Comparison of ENCODE assay signal across 30 mouse cellular contexts in genomic region chr13:55375877-55376276, GRCm38 (mm10). TPM values are rescaled to one million over a fixed set of nuclear protein-coding genes. Genes with fewer than 3 reads are reported as not detected.
DNase-seq lines count a peak whose midpoint lies in the region; ATAC-seq and TF ChIP-seq lines count a peak whose summit lies in the region.
"Had no signal": no experiment of that assay in that cellular context is flagged by ENCODE, and none has a peak within 500 bp of the region (broad histone marks: within the 10 kb centered on the region; RNA-seq: fewer than 3 reads in every experiment).

No protein-coding gene starts in this region.

- no peak for TF ChIP-seq POLR2A in myocyte (IDR thresholded peaks at IDR 0.05; ENCODE audit: insufficient read length, low read depth)

- DNase-seq in gastrocnemius, adult 2 months = peak; percentile 40
- DNase-seq in gastrocnemius, postnatal 14 days = no peak
- DNase-seq in limb, embryonic 10.5 days (ENCODE audit: low spot score) = no peak
- peak; percentile 51 for DNase-seq in testis, postnatal 14 days (ENCODE audit: low spot score)
- no peak for DNase-seq in testis, postnatal 10 days (ENCODE audit: low spot score)
- DNase-seq in heart, adult 18-20 months = no peak
- DNase-seq: adrenal gland, adult 8-10 months; adrenal gland, postnatal 25 days; cerebellum, adult 11 months; cerebellum, adult 8-10 months; gastrocnemius, postnatal 10 days; heart, adult 11 months; heart, postnatal 36 days had no signal

- no peaks in the 10 kb centered on the region for H3K36me3 ChIP-seq in limb, embryonic 13.5 days
- H3K36me3 ChIP-seq in limb, embryonic 10.5 days = no peaks in the 10 kb centered on the region
- no peaks in the 10 kb centered on the region for H3K36me3 ChIP-seq in myocyte (ENCODE audit: control insufficient read depth, insufficient read depth)
- H3K36me3 ChIP-seq: forebrain, embryonic 10.5 days; heart, embryonic 12.5 days; heart, embryonic 15.5 days; hindbrain, embryonic 10.5 days had no signal

- H3K27ac ChIP-seq in gastrocnemius, adult 2 months = no peak overlapping the region
- no peak overlapping the region for H3K27ac ChIP-seq in limb, embryonic 13.5 days
- no peak overlapping the region for H3K27ac ChIP-seq in limb, embryonic 10.5 days
- H3K27ac ChIP-seq: forebrain, embryonic 10.5 days; forebrain, embryonic 13.5 days; heart, embryonic 15.5 days; hindbrain, embryonic 10.5 days; hindbrain, embryonic 14.5 days had no signal

- no peak overlapping the region for H3K4me2 ChIP-seq in limb, embryonic 13.5 days (replicated peaks)
- no peak overlapping the region for H3K4me2 ChIP-seq in myocyte (ENCODE audit: low read depth)
- H3K4me2 ChIP-seq: forebrain, embryonic 13.5 days; heart, embryonic 12.5 days; heart, embryonic 15.5 days; hindbrain, embryonic 14.5 days had no signal

- no peaks in the 10 kb centered on the region for H3K9me3 ChIP-seq in limb, embryonic 13.5 days
- no peaks in the 10 kb centered on the region for H3K9me3 ChIP-seq in limb, embryonic 10.5 days (replicated peaks)
- H3K9me3 ChIP-seq: forebrain, embryonic 10.5 days; forebrain, embryonic 13.5 days; heart, embryonic 12.5 days; heart, embryonic 15.5 days; hindbrain, embryonic 10.5 days had no signal

- H3K4me1 ChIP-seq in limb, embryonic 13.5 days = peaks cover 10% of the 10 kb centered on the region; the same call in 1 of the 2 replicates
- peaks cover 9% of the 10 kb centered on the region for H3K4me1 ChIP-seq in limb, embryonic 10.5 days

- H3K27me3 ChIP-seq in limb, embryonic 13.5 days = peaks cover 90% of the 10 kb centered on the region
- peaks cover 77% of the 10 kb centered on the region for H3K27me3 ChIP-seq in limb, embryonic 10.5 days (ENCODE audit: low read depth, poor library complexity, severe bottlenecking)
- peaks cover 53% of the 10 kb centered on the region for H3K27me3 ChIP-seq in myocyte (ENCODE audit: control insufficient read depth, insufficient read depth, insufficient read length)

- TF ChIP-seq CTCF in gastrocnemius, adult 2 months (IDR thresholded peaks at IDR 0.05) = no peak

- 0 out of 2 replicates have a peak overlapping the region, but pooled peaks have one; percentile 19 for H3K9ac ChIP-seq in limb, embryonic 13.5 days
- H3K9ac ChIP-seq: forebrain, embryonic 13.5 days; heart, embryonic 12.5 days; heart, embryonic 15.5 days; hindbrain, embryonic 14.5 days had no signal

- H3ac ChIP-seq in myocyte (ENCODE audit: control insufficient read depth, insufficient read length) = no peak overlapping the region

- H3K79me2 ChIP-seq in myocyte (ENCODE audit: control insufficient read depth, insufficient read depth) = no peaks in the 10 kb centered on the region

- H3K4me3 ChIP-seq in gastrocnemius, adult 2 months = no peak overlapping the region
- no peak overlapping the region for H3K4me3 ChIP-seq in limb, embryonic 13.5 days
- H3K4me3 ChIP-seq in limb, embryonic 10.5 days = no peak overlapping the region
- H3K4me3 ChIP-seq in myocyte = no peak overlapping the region
- H3K4me3 ChIP-seq: forebrain, embryonic 10.5 days; forebrain, embryonic 13.5 days; heart, embryonic 12.5 days; heart, embryonic 15.5 days; hindbrain, embryonic 10.5 days had no signal

- intact Hi-C loops in gastrocnemius, adult 2 months (cut with DNase I) = no loop called here
- intact Hi-C loops in gastrocnemius, postnatal 14 days (cut with DNase I; ENCODE audit: low total_unique reads) = no loop called here

- ATAC-seq in limb, embryonic 13.5 days (ENCODE audit: low FRiP score, low read depth) = no peak
- ATAC-seq: CD4-positive, CD25-positive, alpha-beta regulatory T cell, adult 4 months; forebrain, embryonic 13.5 days; forebrain, embryonic 16.5 days had no signal

- WGBS in limb, embryonic 13.5 days = 69% methylated on average over 2 of the region's 2 CpGs
- 81% methylated on average over 2 of the region's 2 CpGs for WGBS in limb, embryonic 10.5 days

TF ChIP-seq in myocyte, 11 proteins besides CTCF, POLR2A, EP300 and RAD21:
- TF ChIP-seq MAX (IDR thresholded peaks at IDR 0.05; ENCODE audit: low read depth) = no peak
- no peak for TF ChIP-seq SRF (IDR thresholded peaks at IDR 0.05; ENCODE audit: control insufficient read depth, insufficient read length, low read depth)
- no peak for TF ChIP-seq REST (IDR thresholded peaks at IDR 0.05; ENCODE audit: insufficient read depth, insufficient read length)
- peak; percentile 74 to 88 (median 74) for TF ChIP-seq MYOD1 (IDR thresholded peaks at IDR 0.05; ENCODE audit: control insufficient read depth in 1 of 3, insufficient read length in 2 of 3, low read depth in 2 of 3)
- TF ChIP-seq POLR2AphosphoS2 (IDR thresholded peaks at IDR 0.05; ENCODE audit: insufficient read length, low read depth) = no peak
- no peak for TF ChIP-seq E2F4 (IDR thresholded peaks at IDR 0.05; ENCODE audit: insufficient read depth)
- TF ChIP-seq TCF12 (IDR thresholded peaks at IDR 0.05; ENCODE audit: insufficient read depth, poor library complexity, severe bottlenecking) = peak; percentile 41
- TF ChIP-seq MYOG (IDR thresholded peaks at IDR 0.05; ENCODE audit: control insufficient read depth in 1 of 3, insufficient read depth in 1 of 3, insufficient read length in 2 of 3, low read depth in 2 of 3) = peak; percentile 71 to 87 (median 74)
- TF ChIP-seq USF1 (IDR thresholded peaks at IDR 0.05; ENCODE audit: low read depth) = no peak
- no peak for TF ChIP-seq CEBPB (IDR thresholded peaks at IDR 0.05; ENCODE audit: insufficient read depth, poor library complexity, severe bottlenecking)
- peak; percentile 37 for TF ChIP-seq TCF3 (IDR thresholded peaks at IDR 0.05; ENCODE audit: insufficient read length, low read depth)

RNA-seq across cellular contexts. Expression of gene Rgs14, which starts 6.3 kb away (rescaled TPM):
- total RNA-seq in gastrocnemius, adult 2 months (2021) = under 1 TPM in 1 of 2 experiments, not detected in 1; 0.20 TPM
- under 1 TPM; 0.22 to 0.29 TPM for total RNA-seq in gastrocnemius, postnatal 14 days (2021)
- polyA plus RNA-seq in limb, embryonic 13.5 days (2015; fragmentation: Nextera tagmentation; extraction: Ambion mirVana) = 1.3 and 1.5 TPM in 2 replicates
- 0.70 and 1.1 TPM in 2 replicates for polyA plus RNA-seq in limb, embryonic 10.5 days (2016; fragmentation: Nextera tagmentation; extraction: Ambion mirVana)
- 2.3 TPM for polyA plus RNA-seq in myocyte (2012; fragmentation: generic; extraction: Trizol)
- total RNA-seq in heart, adult 18-20 months (2021) = 1 to 10 TPM in 1 of 2 experiments, under 1 TPM in 1; 0.57 to 1.5 TPM

RNA-seq across cellular contexts. Expression of gene Lman2, which starts 13.3 kb away (rescaled TPM):
- total RNA-seq in gastrocnemius, adult 2 months (2021) = 10 to 100 TPM; 36.7 to 42.3 TPM
- total RNA-seq in gastrocnemius, postnatal 14 days (2021) = 10 to 100 TPM; 32.2 to 34.6 TPM
- 93.9 and 94.0 TPM in 2 replicates for polyA plus RNA-seq in limb, embryonic 13.5 days (2015; fragmentation: Nextera tagmentation; extraction: Ambion mirVana)
- 112 and 113 TPM in 2 replicates for polyA plus RNA-seq in limb, embryonic 10.5 days (2016; fragmentation: Nextera tagmentation; extraction: Ambion mirVana)
- polyA plus RNA-seq in myocyte (2012; fragmentation: generic; extraction: Trizol) = 84.7 TPM
- 10 to 100 TPM; 46.7 to 51.6 TPM for total RNA-seq in heart, adult 18-20 months (2021)

RNA-seq across cellular contexts. Expression of gene Slc34a1, which starts 22.1 kb away (rescaled TPM):
- not detected for total RNA-seq in gastrocnemius, adult 2 months (2021)
- total RNA-seq in gastrocnemius, postnatal 14 days (2021) = not detected
- 0.06 TPM in 1 of 2 replicates, not detected in the other for polyA plus RNA-seq in limb, embryonic 13.5 days (2015; fragmentation: Nextera tagmentation; extraction: Ambion mirVana)
- not detected in 2 replicates for polyA plus RNA-seq in limb, embryonic 10.5 days (2016; fragmentation: Nextera tagmentation; extraction: Ambion mirVana)
- 0.04 TPM for polyA plus RNA-seq in myocyte (2012; fragmentation: generic; extraction: Trizol)
- total RNA-seq in heart, adult 18-20 months (2021) = not detected
- total RNA-seq: adrenal gland, adult 8-10 months; adrenal gland, postnatal 25 days; gastrocnemius, postnatal 4 days; heart, postnatal 10 days; heart, postnatal 36 days; MEL had no signal
- polyA plus RNA-seq: C2C12; CD4-positive, CD25-positive, alpha-beta regulatory T cell, adult 4 months; embryonic facial prominence, embryonic 11.5 days; embryonic facial prominence, embryonic 14.5 days; forebrain, embryonic 10.5 days; forebrain, embryonic 13.5 days; forebrain, embryonic 16.5 days; heart, embryonic 12.5 days; heart, embryonic 15.5 days; hindbrain, embryonic 14.5 days; intestine, embryonic 14.5 days had no signal

RNA-seq across cellular contexts. Expression of gene Pfn3, which starts 39.2 kb away (rescaled TPM):
- total RNA-seq in gastrocnemius, adult 2 months (2021) = not detected
- total RNA-seq in gastrocnemius, postnatal 14 days (2021) = not detected
- 0.29 TPM in 1 of 2 replicates, not detected in the other for polyA plus RNA-seq in limb, embryonic 13.5 days (2015; fragmentation: Nextera tagmentation; extraction: Ambion mirVana)
- not detected in 2 replicates for polyA plus RNA-seq in limb, embryonic 10.5 days (2016; fragmentation: Nextera tagmentation; extraction: Ambion mirVana)
- not detected for polyA plus RNA-seq in myocyte (2012; fragmentation: generic; extraction: Trizol)
- total RNA-seq in heart, adult 18-20 months (2021) = not detected
- total RNA-seq: adrenal gland, adult 8-10 months; adrenal gland, postnatal 25 days; gastrocnemius, postnatal 10 days; gastrocnemius, postnatal 4 days; heart, postnatal 10 days; heart, postnatal 36 days; MEL had no signal
- polyA plus RNA-seq: C2C12; CD4-positive, CD25-positive, alpha-beta regulatory T cell, adult 4 months; embryonic facial prominence, embryonic 11.5 days; forebrain, embryonic 10.5 days; forebrain, embryonic 13.5 days; heart, embryonic 12.5 days; heart, embryonic 15.5 days; hindbrain, embryonic 10.5 days; intestine, embryonic 14.5 days had no signal

RNA-seq across cellular contexts. Expression of gene Mxd3, which starts 46.3 kb away (rescaled TPM):
- total RNA-seq in gastrocnemius, adult 2 months (2021) = not detected
- 1 to 10 TPM; 3.0 to 3.4 TPM for total RNA-seq in gastrocnemius, postnatal 14 days (2021)
- polyA plus RNA-seq in limb, embryonic 13.5 days (2015; fragmentation: Nextera tagmentation; extraction: Ambion mirVana) = 40.9 and 41.0 TPM in 2 replicates
- 15.8 and 27.5 TPM in 2 replicates for polyA plus RNA-seq in limb, embryonic 10.5 days (2016; fragmentation: Nextera tagmentation; extraction: Ambion mirVana)
- 17.0 TPM for polyA plus RNA-seq in myocyte (2012; fragmentation: generic; extraction: Trizol)
- total RNA-seq in heart, adult 18-20 months (2021) = under 1 TPM; 0.21 to 0.37 TPM

Comparison
In these comparisons a context has a peak if more than half of its experiments do, and no peak if none do; other contexts are left out.
1. DNase-seq: peak in gastrocnemius, adult 2 months (single experiment) and testis, postnatal 14 days (single experiment); none in gastrocnemius, postnatal 14 days (single experiment), limb, embryonic 10.5 days (single experiment), testis, postnatal 10 days (single experiment) and heart, adult 18-20 months (0 of 2).